Mouse (Mus musculus): ENCODE results near the gene Acadsb. TPM values are rescaled to one million over a fixed set of nuclear protein-coding genes. Genes with fewer than 3 reads are reported as not detected.
"Not testable (repeated sequence)": the region's sequence is repeated elsewhere in the genome, so short reads cannot be mapped to it uniquely, and the experiment has no call there.

Gene Acadsb
- total RNA-seq (2021), result 10 to 100 TPM; 63.4 to 71.9 TPM

GRCm38 (mm10) chr7:131410416-131411058 lies at the start of gene Acadsb, which contains the start of gene Ikzf5:
TSS of gene Acadsb (plus strand) at chr7:131410601.
TSS of gene Ikzf5 (minus strand) at chr7:131410521.
- intact Hi-C loops (cut with DNase I), result no loop called here
- peak; percentile 98 to 99 for DNase-seq (ENCODE audit: extremely low spot score in 1 of 2, low spot score in 2 of 2)

DNA sequence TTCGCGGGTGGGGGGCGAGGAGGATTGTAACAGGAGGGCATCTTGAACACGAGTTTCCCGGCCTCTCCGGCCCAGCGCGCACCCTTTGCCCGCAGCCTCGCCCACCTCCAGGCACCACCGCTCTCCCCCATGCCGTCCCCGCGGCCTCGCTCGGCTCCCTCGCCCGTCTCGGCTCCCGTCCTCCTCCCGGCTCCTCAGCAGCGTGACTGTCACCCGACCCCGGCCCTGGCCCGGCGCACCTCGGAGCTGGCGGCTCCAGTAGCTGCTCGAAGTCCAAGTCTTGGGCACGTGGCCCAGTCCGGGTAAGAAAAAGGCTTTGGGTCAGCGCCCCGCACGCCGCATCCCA lies 48.2 kb upstream of the Acadsb start:
- no peak for DNase-seq (ENCODE audit: extremely low spot score in 1 of 2, low spot score in 2 of 2)
- intact Hi-C loops (cut with DNase I), result no loop called here

- DNase-seq (ENCODE audit: extremely low spot score in 1 of 2, low spot score in 2 of 2), result peak; percentile 94 to 96
- intact Hi-C loops (cut with DNase I), result no loop called here
Observed at GRCm38 (mm10) chr7:131362615-131363300, 47.6 kb upstream of the Acadsb start, which contains the start of gene 2310057M21Rik. TSS of gene 2310057M21Rik (minus strand) at chr7:131362759.

- intact Hi-C loops (cut with DNase I), result no loop called here
- no peak for DNase-seq (ENCODE audit: extremely low spot score in 1 of 2, low spot score in 2 of 2)
Observed at GRCm38 (mm10) chr7:131364131-131364530, 46.3 kb upstream of the Acadsb start.

DNA sequence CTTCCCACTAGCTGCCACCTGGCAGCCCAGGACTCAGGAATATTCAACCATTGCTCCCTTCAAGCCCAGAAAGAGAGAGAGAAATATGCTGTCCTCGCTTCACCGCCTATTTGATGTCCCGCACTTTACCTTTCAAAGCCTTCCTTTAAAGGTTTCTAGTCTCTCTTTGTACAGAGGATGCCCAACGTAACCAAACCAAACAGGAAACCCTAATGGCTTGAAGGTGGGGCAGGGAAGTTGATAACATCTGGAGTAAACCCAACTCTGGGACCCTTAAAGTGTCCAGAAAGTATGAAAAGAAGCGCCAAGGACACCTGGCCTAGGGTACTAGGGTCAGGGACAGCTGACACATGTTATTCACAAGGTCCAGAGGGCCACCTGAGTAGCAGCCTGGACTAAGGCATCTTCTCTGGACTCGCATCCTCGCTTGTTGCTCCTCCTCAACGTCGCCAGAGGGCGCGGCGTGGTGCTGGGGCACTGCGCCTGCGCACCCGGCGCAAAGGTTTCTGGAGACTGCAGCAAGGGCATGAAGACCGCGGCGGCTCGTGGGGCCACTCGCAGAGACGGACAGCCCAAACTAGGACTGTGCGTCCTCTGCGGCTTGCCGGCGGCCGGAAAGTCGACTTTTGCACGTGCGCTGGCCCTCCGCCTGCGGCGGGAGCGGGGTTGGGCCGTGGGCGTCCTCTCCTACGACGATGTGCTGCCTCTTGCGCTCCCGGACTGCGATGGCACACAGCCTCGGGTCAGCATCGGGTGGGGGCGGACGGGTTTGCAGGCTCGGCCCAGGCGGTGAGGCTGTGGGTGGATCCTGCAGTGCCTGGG lies 39.5 kb upstream of the Acadsb start, which contains the start of gene Pstk:
TSS of gene Pstk (plus strand) at position 494 of the 822 bp plus-strand sequence.
- DNase-seq (ENCODE audit: extremely low spot score in 1 of 2, low spot score in 2 of 2), result peak; percentile 85 to 91
- intact Hi-C loops (cut with DNase I), result no loop called here

GRCm38 (mm10) chr7:131371470-131371860 lies 38.9 kb upstream of the Acadsb start:
- no peak for DNase-seq (ENCODE audit: extremely low spot score in 1 of 2, low spot score in 2 of 2)
- intact Hi-C loops (cut with DNase I), result no loop called here

- intact Hi-C loops (cut with DNase I), result no loop called here
- no peak for DNase-seq (ENCODE audit: extremely low spot score in 1 of 2, low spot score in 2 of 2)
Observed at GRCm38 (mm10) chr7:131371880-131372651, 38.3 kb upstream of the Acadsb start.

GRCm38 (mm10) chr7:131391761-131392160 lies 18.6 kb upstream of the Acadsb start:
- DNase-seq (ENCODE audit: extremely low spot score in 1 of 2, low spot score in 2 of 2); intact Hi-C loops (cut with DNase I): not testable (repeated sequence)

- DNase-seq (ENCODE audit: extremely low spot score in 1 of 2, low spot score in 2 of 2), result no peak
- intact Hi-C loops (cut with DNase I), result no loop called here
Observed at GRCm38 (mm10) chr7:131409321-131409987, 947 bp upstream of the Acadsb start.

GRCm38 (mm10) chr7:131409988-131410385 lies 414 bp upstream of the Acadsb start:
- intact Hi-C loops (cut with DNase I), result no loop called here
- peak in 1 of 2 experiments; percentile 57 for DNase-seq (ENCODE audit: extremely low spot score in 1 of 2, low spot score in 2 of 2)

DNA sequence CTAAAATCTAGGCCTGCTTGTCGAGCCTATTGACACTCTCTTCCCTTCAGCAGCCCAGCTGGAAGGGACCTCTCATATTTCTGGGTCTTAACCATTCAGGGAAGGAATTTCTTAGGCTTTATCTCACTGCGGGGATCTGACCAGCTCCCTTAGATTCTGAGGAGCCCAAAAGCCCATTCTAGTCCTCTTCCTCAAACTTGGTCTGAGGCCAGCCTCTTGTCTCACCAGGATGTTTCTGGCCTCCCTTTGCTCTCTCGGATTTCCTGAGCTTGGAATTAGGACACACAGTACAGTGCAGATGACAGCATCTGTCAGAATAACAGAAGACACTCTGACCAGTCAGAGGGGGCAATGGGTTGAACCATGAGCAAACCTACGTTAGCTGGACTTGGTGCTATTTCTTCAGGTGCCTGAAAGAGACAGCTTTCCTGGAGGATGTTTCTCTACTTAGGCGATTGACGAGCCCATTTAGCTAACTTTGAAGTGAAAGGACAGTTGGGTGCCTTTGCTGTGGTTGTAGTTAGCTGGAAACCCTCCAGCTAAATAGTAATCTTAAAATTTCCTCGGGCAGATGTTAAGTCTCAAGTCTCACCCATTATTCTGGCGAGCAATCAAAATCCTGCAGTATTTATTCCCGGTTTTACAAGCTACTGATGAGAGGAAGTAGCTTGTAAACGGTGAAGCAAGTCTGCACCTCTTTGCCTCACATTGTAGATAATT lies 980 bp downstream of the Acadsb start:
- intact Hi-C loops (cut with DNase I), result no loop called here
- DNase-seq (ENCODE audit: extremely low spot score in 1 of 2, low spot score in 2 of 2), result peak in 1 of 2 experiments; percentile 25

GRCm38 (mm10) chr7:131411941-131412270 lies 1.5 kb downstream of the Acadsb start:
- intact Hi-C loops (cut with DNase I), result no loop called here
- DNase-seq (ENCODE audit: extremely low spot score in 1 of 2, low spot score in 2 of 2), result no peak

GRCm38 (mm10) chr7:131416742-131417141 lies 6.3 kb downstream of the Acadsb start:
- DNase-seq (ENCODE audit: extremely low spot score in 1 of 2, low spot score in 2 of 2); intact Hi-C loops (cut with DNase I): not testable (repeated sequence)

DNA sequence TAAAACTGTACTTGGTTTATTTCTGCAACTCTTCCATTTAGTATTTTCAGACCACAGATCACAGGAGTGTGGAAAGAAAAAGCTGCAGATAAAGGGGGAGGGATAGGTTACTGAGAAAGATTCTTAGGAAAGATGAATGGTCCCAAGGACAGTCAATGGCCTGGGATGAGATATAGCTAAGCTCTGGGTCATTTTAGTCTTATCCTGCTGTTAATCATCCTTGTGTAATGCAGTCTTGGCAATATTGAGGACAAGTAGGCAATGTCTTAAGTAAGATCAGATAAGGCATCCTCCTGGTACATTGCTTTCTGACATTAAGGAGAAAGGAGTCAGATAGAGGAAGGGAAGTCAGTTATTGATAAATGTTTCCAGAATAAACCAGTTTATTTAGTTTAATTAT lies 7.2 kb downstream of the Acadsb start:
- DNase-seq (ENCODE audit: extremely low spot score in 1 of 2, low spot score in 2 of 2), result no peak
- intact Hi-C loops (cut with DNase I), result no loop called here

DNA sequence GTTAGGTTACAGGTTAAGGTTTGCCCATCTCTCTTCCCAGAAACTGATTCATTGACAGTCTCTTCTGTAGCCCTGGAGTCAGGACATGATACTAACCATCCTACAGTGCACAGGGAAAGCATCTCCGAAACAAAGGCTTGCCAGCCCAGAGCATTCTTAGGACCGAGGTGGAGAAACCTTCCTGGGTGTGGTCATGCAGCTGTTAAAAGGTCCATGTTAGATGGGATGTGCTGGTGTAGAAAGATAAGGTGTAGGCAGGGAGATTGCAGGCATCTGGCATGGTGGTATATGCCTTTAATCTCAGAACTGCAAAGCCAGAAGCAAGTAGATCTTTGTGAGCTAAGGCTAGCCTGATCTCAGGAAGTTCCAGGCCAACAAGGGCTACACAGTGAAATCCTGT lies 14.5 kb downstream of the Acadsb start:
- no peak for DNase-seq (ENCODE audit: extremely low spot score in 1 of 2, low spot score in 2 of 2)
- intact Hi-C loops (cut with DNase I), result no loop called here

DNA sequence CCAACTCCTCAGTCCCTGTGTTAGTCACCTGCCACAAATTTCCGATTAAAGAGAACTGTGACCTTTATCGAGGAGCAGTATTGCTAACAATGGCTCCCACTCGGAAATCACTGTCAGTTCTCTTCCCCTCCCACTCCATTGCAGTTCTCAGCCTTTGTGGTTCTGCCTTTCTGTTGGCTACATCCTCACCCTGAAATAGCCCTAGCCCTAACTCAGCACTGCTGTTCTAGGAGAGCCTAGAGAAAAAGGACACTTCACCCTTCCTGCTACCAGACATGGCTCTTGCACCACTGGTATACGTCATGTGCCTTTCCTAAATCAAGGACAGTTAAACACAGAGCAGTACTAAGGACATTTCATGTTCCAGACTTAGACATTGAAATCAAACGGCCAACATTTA lies 16.9 kb downstream of the Acadsb start:
- intact Hi-C loops (cut with DNase I), result no loop called here

GRCm38 (mm10) chr7:131432244-131432643 lies 21.8 kb downstream of the Acadsb start:
- DNase-seq (ENCODE audit: extremely low spot score in 1 of 2, low spot score in 2 of 2), result peak; percentile 38 to 60
- intact Hi-C loops (cut with DNase I), result loop anchor here (2.0 to 10.0 kb wide), 4 partner anchors 103 to 451 kb away; partner anchors contain the start of gene Bub3

More for the DNA sequence above, 16.9 kb downstream of the Acadsb start:
- DNase-seq (ENCODE audit: extremely low spot score in 1 of 2, low spot score in 2 of 2), result no peak

DNA sequence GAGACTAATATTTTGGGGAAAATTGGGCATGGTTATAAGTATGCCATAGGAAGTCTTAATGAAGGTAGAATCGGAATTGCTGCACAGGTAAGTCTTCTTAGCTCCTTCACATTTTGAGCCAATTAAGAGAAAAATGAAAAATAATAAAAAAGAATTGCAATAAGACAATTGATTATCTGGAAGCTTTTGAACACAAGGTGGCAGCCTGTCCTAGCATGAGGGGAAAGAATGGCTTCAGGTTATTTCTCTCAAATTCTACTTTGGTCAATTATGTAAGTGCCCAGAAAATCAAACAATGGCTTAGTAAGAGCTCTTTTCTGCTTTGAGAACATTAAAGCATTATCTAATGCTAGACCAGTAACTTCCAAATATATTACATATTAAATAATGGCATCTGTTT lies 23.9 kb downstream of the Acadsb start:
- intact Hi-C loops (cut with DNase I), result loop anchor here (10.0 kb wide), 3 partner anchors 101 to 311 kb away; partner anchors contain the start of gene Bub3

More for the DNA sequence above, 23.9 kb downstream of the Acadsb start:
- DNase-seq (ENCODE audit: extremely low spot score in 1 of 2, low spot score in 2 of 2), result no peak
